Mouse (Mus musculus): ENCODE results near the gene Usp29. TPM values are rescaled to one million over a fixed set of nuclear protein-coding genes. Genes with fewer than 3 reads are reported as not detected.
"Not testable (repeated sequence)": the region's sequence is repeated elsewhere in the genome, so short reads cannot be mapped to it uniquely, and the experiment has no call there.

Usp29 gene
- total and polyA plus RNA-seq, 2 experiments from 2014 or later: 30.4 to 69.2 TPM

- H3K4me2 ChIP-seq (ENCODE audit: low read depth, low read length): no peak overlapping the region
- no peak overlapping the region for H3K4me3 ChIP-seq (ENCODE audit: low read length)
- WGBS: 16% methylated on average over 6 of the region's 6 CpGs
- no peak for TF ChIP-seq CTCF (IDR thresholded peaks at IDR 0.05; ENCODE audit: low read depth)
- no peaks in the 10 kb centered on the region for H3K4me1 ChIP-seq (ENCODE audit: insufficient read depth, low read length)
- H3K9ac ChIP-seq (replicated peaks; ENCODE audit: low read length): no peak overlapping the region
- no peak overlapping the region for H3K27ac ChIP-seq
- ATAC-seq: no peak
- H3K9me3 ChIP-seq (ENCODE audit: low read length): no peaks in the 10 kb centered on the region
- H3K36me3 ChIP-seq (ENCODE audit: insufficient read depth, low read length): no peaks in the 10 kb centered on the region
- no peak for DNase-seq (ENCODE audit: low spot score)
- no peaks in the 10 kb centered on the region for H3K27me3 ChIP-seq (ENCODE audit: insufficient read depth, low read length)
Measured at GRCm38 (mm10) chr7:6760170-6760569, 29.8 kb downstream of the Usp29 start.

DNA sequence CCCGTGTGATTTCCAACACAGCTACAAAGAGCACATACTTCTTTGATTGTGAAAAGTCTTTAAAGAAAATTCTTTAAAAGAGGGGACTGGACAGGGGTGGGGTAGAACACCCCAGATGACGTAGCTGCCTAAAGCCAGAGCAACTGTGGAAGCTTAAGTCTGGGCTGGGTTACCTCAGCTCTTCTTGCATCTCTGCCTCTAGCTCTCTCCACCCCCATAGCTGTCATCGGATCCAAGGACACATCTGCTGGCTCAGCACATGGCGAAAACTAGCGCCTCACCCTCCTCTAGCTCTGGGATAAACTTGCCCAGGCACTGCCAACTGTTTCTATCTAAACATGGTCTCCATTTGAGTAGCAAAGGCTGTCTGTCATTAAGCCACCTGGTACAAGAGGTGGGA is 34.9 kb downstream of the Usp29 start:
- no peaks in the 10 kb centered on the region for H3K9me3 ChIP-seq (ENCODE audit: low read length)
- H3K4me2 ChIP-seq (ENCODE audit: low read depth, low read length): no peak overlapping the region
- no peak for DNase-seq (ENCODE audit: low spot score)
- 51% methylated on average over 5 of the region's 5 CpGs for WGBS
- H3K36me3 ChIP-seq (ENCODE audit: insufficient read depth, low read length): no peaks in the 10 kb centered on the region
- no peak overlapping the region for H3K9ac ChIP-seq (replicated peaks; ENCODE audit: low read length)
- H3K4me3 ChIP-seq (ENCODE audit: low read length): no peak overlapping the region
- no peak for TF ChIP-seq CTCF (IDR thresholded peaks at IDR 0.05; ENCODE audit: low read depth)
- H3K27me3 ChIP-seq (ENCODE audit: insufficient read depth, low read length): no peaks in the 10 kb centered on the region
- no peaks in the 10 kb centered on the region; the same call in 1 of the 2 replicates for H3K4me1 ChIP-seq (ENCODE audit: insufficient read depth, low read length)
- no peak overlapping the region for H3K27ac ChIP-seq
- ATAC-seq: 0 out of 2 replicates have a peak, but pooled peaks have one; percentile 24

DNA sequence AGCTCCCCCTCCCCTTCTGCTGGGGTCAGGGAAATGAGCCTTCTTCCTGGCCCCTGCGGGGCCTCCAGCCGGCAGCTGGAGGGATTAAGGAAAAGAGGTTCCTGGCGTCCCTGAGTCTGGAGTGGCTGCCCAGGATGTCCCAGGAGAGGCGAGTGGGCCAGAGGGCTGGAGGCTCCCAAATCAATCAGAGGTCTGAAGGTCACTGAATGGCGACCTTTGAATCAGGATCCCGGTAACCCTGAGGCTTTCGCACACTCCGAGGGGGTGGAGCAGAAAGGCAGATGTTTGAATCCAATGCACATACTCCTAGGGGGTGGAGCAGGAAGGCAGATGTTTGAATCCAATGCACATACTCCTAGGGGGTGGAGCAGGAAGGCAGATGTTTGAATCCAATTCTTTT is 39.9 kb downstream of the Usp29 start:
- H3K27ac ChIP-seq: no peak overlapping the region
- no peak for DNase-seq (ENCODE audit: low spot score)

DNA sequence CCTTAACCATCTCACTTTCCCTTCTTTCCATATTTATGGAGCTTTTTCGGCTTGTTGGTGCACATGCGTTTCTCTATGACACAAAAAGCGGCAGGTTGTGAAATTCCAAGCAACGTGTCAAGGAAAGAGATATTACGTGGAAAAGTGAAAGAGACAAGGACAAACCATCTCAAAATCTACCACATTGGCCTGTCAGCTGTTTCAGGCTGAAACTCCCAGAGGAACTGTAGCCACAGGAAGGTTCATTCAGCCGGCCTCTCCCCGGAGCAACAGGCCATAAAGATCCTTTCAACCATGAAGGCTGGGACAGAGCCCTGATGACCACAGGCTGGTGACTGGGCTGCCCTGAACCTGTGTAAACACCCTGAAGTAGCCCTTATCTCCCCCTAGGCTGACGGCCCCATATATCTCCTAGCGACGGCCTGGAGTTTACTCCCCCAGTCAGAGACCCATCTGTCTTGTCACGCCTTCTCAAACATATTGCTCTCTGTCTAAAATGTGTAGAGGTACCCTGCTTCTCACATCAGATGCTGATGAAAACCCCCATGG is 43.6 kb downstream of the Usp29 start:
- 49% methylated on average over 11 of the region's 11 CpGs for WGBS
- not testable (repeated sequence) for ATAC-seq; H3K4me1 ChIP-seq (ENCODE audit: insufficient read depth, low read length); H3K9ac ChIP-seq (replicated peaks; ENCODE audit: low read length); H3K36me3 ChIP-seq (ENCODE audit: insufficient read depth, low read length); H3K4me3 ChIP-seq (ENCODE audit: low read length); H3K27me3 ChIP-seq (ENCODE audit: insufficient read depth, low read length); H3K27ac ChIP-seq; H3K9me3 ChIP-seq (ENCODE audit: low read length); H3K4me2 ChIP-seq (ENCODE audit: low read depth, low read length); DNase-seq (ENCODE audit: low spot score)

More for the DNA sequence above, 39.9 kb downstream of the Usp29 start:
- WGBS: 5% methylated on average over 8 of the region's 8 CpGs
- ATAC-seq: no peak
- Histone ChIP-seq H3K4me1 (ENCODE audit: insufficient read depth, low read length) (no peaks in the 10 kb centered on the region; the same call in 1 of the 2 replicates), H3K9me3 (ENCODE audit: low read length) (no peaks in the 10 kb centered on the region), H3K4me3 (ENCODE audit: low read length) (no peak overlapping the region), H3K4me2 (ENCODE audit: low read depth, low read length) (no peak overlapping the region), H3K9ac (replicated peaks; ENCODE audit: low read length) (no peak overlapping the region), H3K36me3 (ENCODE audit: insufficient read depth, low read length) (no peaks in the 10 kb centered on the region), H3K27me3 (ENCODE audit: insufficient read depth, low read length) (no peaks in the 10 kb centered on the region)
- no peak for TF ChIP-seq CTCF (IDR thresholded peaks at IDR 0.05; ENCODE audit: low read depth)

- Histone ChIP-seq H3K4me2 (ENCODE audit: low read depth, low read length) (no peak overlapping the region), H3K4me3 (ENCODE audit: low read length) (no peak overlapping the region), H3K27ac (peak overlapping the region; percentile 51; the same call in 1 of the 2 replicates), H3K27me3 (ENCODE audit: insufficient read depth, low read length) (no peaks in the 10 kb centered on the region), H3K9me3 (ENCODE audit: low read length) (no peaks in the 10 kb centered on the region), H3K4me1 (ENCODE audit: insufficient read depth, low read length) (peaks cover 12% of the 10 kb centered on the region; the same call in 1 of the 2 replicates), H3K36me3 (ENCODE audit: insufficient read depth, low read length) (no peaks in the 10 kb centered on the region), H3K9ac (replicated peaks; ENCODE audit: low read length) (no peak overlapping the region)
- 72% methylated on average over 10 of the region's 10 CpGs for WGBS
- TF ChIP-seq CTCF (IDR thresholded peaks at IDR 0.05; ENCODE audit: low read depth): no peak
- ATAC-seq (peak; percentile 53; the same call in 1 of the 2 replicates), DNase-seq (ENCODE audit: low spot score) (peak; percentile 31)
Measured at GRCm38 (mm10) chr7:6776314-6777059, 46.1 kb downstream of the Usp29 start.

- peaks cover 18% of the 10 kb centered on the region for H3K4me1 ChIP-seq (ENCODE audit: insufficient read depth, low read length)
- no peak for TF ChIP-seq CTCF (IDR thresholded peaks at IDR 0.05; ENCODE audit: low read depth)
- H3K27ac ChIP-seq: peak overlapping the region; percentile 51; the same call in 1 of the 2 replicates
- no peaks in the 10 kb centered on the region for H3K36me3 ChIP-seq (ENCODE audit: insufficient read depth, low read length)
- H3K4me3 ChIP-seq (ENCODE audit: low read length): no peak overlapping the region
- DNase-seq (ENCODE audit: low spot score): peak; percentile 66
- no peaks in the 10 kb centered on the region for H3K9me3 ChIP-seq (ENCODE audit: low read length)
- peak; percentile 73 for ATAC-seq
- no peak overlapping the region for H3K9ac ChIP-seq (replicated peaks; ENCODE audit: low read length)
- no peak overlapping the region for H3K4me2 ChIP-seq (ENCODE audit: low read depth, low read length)
- no peaks in the 10 kb centered on the region for H3K27me3 ChIP-seq (ENCODE audit: insufficient read depth, low read length)
- WGBS: 27% methylated on average over 2 of the region's 2 CpGs
Measured at GRCm38 (mm10) chr7:6777107-6777506, 46.7 kb downstream of the Usp29 start.

- no peak for DNase-seq (ENCODE audit: low spot score)
- Histone ChIP-seq H3K4me1 (ENCODE audit: insufficient read depth, low read length) (peaks cover 18% of the 10 kb centered on the region), H3K9ac (replicated peaks; ENCODE audit: low read length) (no peak overlapping the region), H3K4me3 (ENCODE audit: low read length) (no peak overlapping the region), H3K4me2 (ENCODE audit: low read depth, low read length) (no peak overlapping the region), H3K27ac (peak overlapping the region; percentile 51; the same call in 1 of the 2 replicates), H3K36me3 (ENCODE audit: insufficient read depth, low read length) (no peaks in the 10 kb centered on the region), H3K27me3 (ENCODE audit: insufficient read depth, low read length) (no peaks in the 10 kb centered on the region), H3K9me3 (ENCODE audit: low read length) (no peaks in the 10 kb centered on the region)
- peak; percentile 30; the same call in 1 of the 2 replicates for ATAC-seq
- WGBS: 43% methylated on average over 4 of the region's 4 CpGs
- no peak for TF ChIP-seq CTCF (IDR thresholded peaks at IDR 0.05; ENCODE audit: low read depth)
Measured at GRCm38 (mm10) chr7:6777689-6778088, 47.3 kb downstream of the Usp29 start.

Measured in hindbrain, postnatal 0 days (tissue).